Comparison of ENCODE assay signal across 1 mouse cellular context in genomic region chr7:28787884-28788283, GRCm38 (mm10).
TF ChIP-seq lines count a peak whose summit lies in the region.

No protein-coding gene starts in this region.

TF ChIP-seq in CH12.LX, 34 proteins besides CTCF, POLR2A, EP300 and RAD21:
- TF ChIP-seq BHLHE40 (IDR thresholded peaks at IDR 0.05; ENCODE audit: low read depth, low read length) (0 out of 2 replicates have a peak, but pooled peaks have one; percentile 2), TCF12 (IDR thresholded peaks at IDR 0.05; ENCODE audit: low read depth, low read length) (0 out of 2 replicates have a peak, but pooled peaks have one; percentile 9), MAX (IDR thresholded peaks at IDR 0.05; ENCODE audit: low read length) (no peak), USF1 (IDR thresholded peaks at IDR 0.05; ENCODE audit: low read depth, low read length) (no peak), NRF1 (IDR thresholded peaks at IDR 0.05; ENCODE audit: low read depth, low read length) (0 out of 2 replicates have a peak, but pooled peaks have one; percentile 7), UBTF (IDR thresholded peaks at IDR 0.05; ENCODE audit: low read depth, low read length) (0 out of 2 replicates have a peak, but pooled peaks have one; percentile 58)
TF ChIP-seq in CH12.LX: peak in this region for 4.
